Mouse (Mus musculus) mouse embryonic stem cell (cell line): ENCODE measurements around the gene Gm525.
"Not testable (repeated sequence)": the region's sequence is repeated elsewhere in the genome, so short reads cannot be mapped to it uniquely, and the experiment has no call there.

Experiments
- in situ Hi-C, 2 experiments: fragments of 300-500 bp; cut with MboI; formaldehyde crosslinking; loops; 1 replicate in 1 of 2; 3 replicates in 1 of 2; pipeline ENCODE4 v1.14.3; 2019 to 2020; ENCODE audit warnings: low sequenced_read_pairs in 2 of 2, low pct_unique_long_range_greater_than_20kb in 1 of 2, mixed read lengths in 1 of 2; ENCODE audit not compliant: unreplicated experiment in 1 of 2

Gene Gm525

GRCm38 (mm10) chr11:89073541-89073940, at the start of gene Gm525:
Gene Gm525 (plus strand): TSS chr11:89073841.
- in situ Hi-C loops: no loop called here

- in situ Hi-C loops: no loop called here
Measured at GRCm38 (mm10) chr11:89024181-89024881, 49.3 kb upstream of the Gm525 start.

- in situ Hi-C loops: no loop called here
Measured at GRCm38 (mm10) chr11:89025603-89026002, 48.0 kb upstream of the Gm525 start.

- in situ Hi-C loops: no loop called here
Measured at GRCm38 (mm10) chr11:89026117-89026516, 47.5 kb upstream of the Gm525 start.

GRCm38 (mm10) chr11:89027955-89028361, 45.7 kb upstream of the Gm525 start:
- in situ Hi-C loops: no loop called here

- in situ Hi-C loops: no loop called here
Measured at GRCm38 (mm10) chr11:89028871-89029405, 44.7 kb upstream of the Gm525 start.

- in situ Hi-C loops: no loop called here
Measured at GRCm38 (mm10) chr11:89030552-89030951, 43.1 kb upstream of the Gm525 start.

GRCm38 (mm10) chr11:89031189-89031588, 42.5 kb upstream of the Gm525 start:
- in situ Hi-C loops: no loop called here

- in situ Hi-C loops: no loop called here
Measured at GRCm38 (mm10) chr11:89034592-89034991, 39.0 kb upstream of the Gm525 start.

- in situ Hi-C loops: no loop called here
Measured at GRCm38 (mm10) chr11:89035552-89035951, 38.1 kb upstream of the Gm525 start.

GRCm38 (mm10) chr11:89038496-89038895, 35.1 kb upstream of the Gm525 start:
- in situ Hi-C loops: no loop called here

- in situ Hi-C loops: no loop called here
Measured at GRCm38 (mm10) chr11:89039325-89039724, 34.3 kb upstream of the Gm525 start.

GRCm38 (mm10) chr11:89041073-89041472, 32.6 kb upstream of the Gm525 start:
- in situ Hi-C loops: not testable (repeated sequence)

- in situ Hi-C loops: no loop called here
Measured at GRCm38 (mm10) chr11:89043046-89043445, 30.6 kb upstream of the Gm525 start.

GRCm38 (mm10) chr11:89045501-89045900, 28.1 kb upstream of the Gm525 start:
- in situ Hi-C loops: not testable (repeated sequence)

GRCm38 (mm10) chr11:89046021-89046420, 27.6 kb upstream of the Gm525 start:
- in situ Hi-C loops: no loop called here

GRCm38 (mm10) chr11:89051767-89052166, 21.9 kb upstream of the Gm525 start:
- in situ Hi-C loops: no loop called here

GRCm38 (mm10) chr11:89055931-89056690, 17.5 kb upstream of the Gm525 start:
- in situ Hi-C loops: no loop called here

GRCm38 (mm10) chr11:89058515-89059270, 14.9 kb upstream of the Gm525 start:
- in situ Hi-C loops: no loop called here
